Mouse (Mus musculus) lung, embryonic 14.5 days (tissue): ENCODE results near the gene Nelfb. TPM values are rescaled to one million over a fixed set of nuclear protein-coding genes. Genes with fewer than 3 reads are reported as not detected.
A peak's percentile ranks its signal among the peaks of the same experiment; 100 is the strongest.

Source experiments
- ATAC-seq: fragments of 200-750 bp; cut with Nextera tagmentation; 2 replicates; pipeline ENCODE4 v1.8.0; 2017; ENCODE audit warnings: mild to moderate bottlenecking, moderate TSS enrichment, moderate library complexity; ENCODE audit not compliant: insufficient read depth
- DNase-seq: peaks from one replicate; pipeline ENCODE4 v3.0.0-alpha.2; 2015
- H3K27ac ChIP-seq: fragments of 300-500 bp; sonication (generic); 2 replicates; pipeline ENCODE4 v1.5.1; 2014; ENCODE audit warnings: low read depth, mild to moderate bottlenecking, moderate library complexity
- H3K27me3 ChIP-seq: fragments of 300-500 bp; sonication (generic); 2 replicates; pipeline ENCODE4 v1.6.1; 2014; ENCODE audit warnings: low read length, control low read depth; ENCODE audit not compliant: insufficient read depth
- H3K36me3 ChIP-seq: fragments of 300-500 bp; sonication (generic); 2 replicates; pipeline ENCODE4 v1.6.1; 2014; ENCODE audit warnings: control low read depth; ENCODE audit not compliant: insufficient read depth
- H3K4me1 ChIP-seq: fragments of 300-500 bp; sonication (generic); 2 replicates; pipeline ENCODE4 v1.6.1; 2014; ENCODE audit warnings: antibody characterized with exemption, control low read depth; ENCODE audit not compliant: insufficient read depth
- H3K4me2 ChIP-seq: fragments of 300-500 bp; sonication (generic); 2 replicates; pipeline ENCODE4 v1.6.1; 2014; ENCODE audit warnings: mild to moderate bottlenecking
- H3K4me3 ChIP-seq: fragments of 300-500 bp; sonication (generic); 2 replicates; pipeline ENCODE4 v1.5.1; 2014; ENCODE audit warnings: low read depth, low read length
- H3K9ac ChIP-seq: fragments of 300-500 bp; sonication (generic); 2 replicates; pipeline ENCODE4 v1.6.1; 2014
- H3K9me3 ChIP-seq: fragments of 300-500 bp; sonication (generic); 2 replicates; pipeline ENCODE4 v1.6.1; 2016; ENCODE audit warnings: low read depth, low read length, control low read depth
- CTCF ChIP-seq: IDR thresholded peaks from 2 replicates; pipeline ENCODE4 v1.5.1; 2016; ENCODE audit warnings: antibody characterized with exemption, low read depth
- WGBS: fragments of 180-500 bp; shearing (Covaris S2); extraction: QIAGEN DNeasy Blood & Tissue Kit; methylation state at CpG from one replicate; pipeline ENCODE4 v1.1.7; 2014; 5-methylcytosine and 5-hydroxymethylcytosine counted together
- polyA plus RNA-seq: library from polyadenylated mRNA; unstranded; fragments of >200 nt; fragmentation: Nextera tagmentation; extraction: Ambion mirVana; gene quantifications from 2 replicates; pipeline ENCODE4 v1.2.1, GENCODE M21; 2014

Gene Nelfb
- polyA plus RNA-seq, 1 experiment from 2014 or later = 108 TPM

DNA sequence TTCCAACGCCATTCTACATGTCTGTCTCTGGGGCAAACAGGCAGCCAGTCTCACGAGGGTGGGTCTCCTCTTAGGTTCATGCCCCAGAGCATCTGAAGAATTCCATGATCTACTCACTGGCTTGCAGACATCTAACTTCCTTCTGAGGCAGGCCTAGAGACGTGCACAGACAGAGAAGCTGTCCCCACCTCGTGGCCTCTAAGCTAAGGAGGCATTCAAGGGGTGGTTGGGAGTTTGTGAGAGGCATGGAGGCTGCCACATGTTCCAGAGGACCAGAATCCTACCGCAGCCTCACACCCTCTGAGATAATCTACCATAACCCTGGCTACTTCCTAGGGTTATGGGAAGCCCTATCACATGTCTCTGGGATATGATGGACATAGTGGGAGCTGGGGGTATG is 17.3 kb downstream of the Nelfb start:
- peak overlapping the region; percentile 63; the same call in 1 of the 2 replicates for H3K4me2 ChIP-seq
- H3K36me3 ChIP-seq = peaks cover 14% of the 10 kb centered on the region
- no peaks in the 10 kb centered on the region for H3K9me3 ChIP-seq
- no peak overlapping the region for H3K4me3 ChIP-seq
- ATAC-seq = no peak
- WGBS = 74% methylated on average over 5 of the region's 5 CpGs
- peaks cover 8% of the 10 kb centered on the region for H3K4me1 ChIP-seq
- no peak overlapping the region for H3K9ac ChIP-seq
- TF ChIP-seq CTCF = no peak
- H3K27ac ChIP-seq = no peak overlapping the region
- peaks cover 17% of the 10 kb centered on the region for H3K27me3 ChIP-seq
- no peak for DNase-seq

DNA sequence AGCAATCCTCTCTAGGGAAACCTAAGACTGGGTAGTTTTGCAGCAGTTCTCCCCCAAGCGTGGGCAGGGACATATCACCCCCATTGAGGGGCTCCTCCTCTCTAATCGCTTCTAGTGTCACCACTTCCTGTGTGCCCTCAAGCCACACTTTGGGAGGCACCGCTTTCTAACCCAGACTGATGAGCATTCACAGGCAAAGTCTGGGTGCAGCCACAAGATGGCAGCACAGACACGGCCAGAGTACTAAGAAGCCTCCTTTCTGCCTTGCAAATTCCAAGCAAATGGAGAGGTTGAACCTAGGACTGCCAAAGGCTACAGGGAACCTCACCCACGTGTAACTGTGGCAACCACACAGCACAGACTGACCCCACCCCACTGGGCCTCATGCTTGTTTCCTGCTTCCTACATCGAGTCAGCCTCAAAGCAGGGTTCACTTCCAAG is 17.9 kb downstream of the Nelfb start:
- H3K27ac ChIP-seq = no peak overlapping the region
- peaks cover 17% of the 10 kb centered on the region for H3K27me3 ChIP-seq
- DNase-seq = peak; percentile 95
- peak overlapping the region; percentile 63 for H3K4me2 ChIP-seq
- no peaks in the 10 kb centered on the region for H3K9me3 ChIP-seq
- TF ChIP-seq CTCF = peak; percentile 98
- H3K4me1 ChIP-seq = peaks cover 8% of the 10 kb centered on the region
- no peak overlapping the region for H3K4me3 ChIP-seq
- WGBS = 1% methylated on average over 6 of the region's 6 CpGs
- H3K9ac ChIP-seq = no peak overlapping the region
- ATAC-seq = peak; percentile 68; the same call in 1 of the 2 replicates
- peaks cover 10% of the 10 kb centered on the region; the same call in 1 of the 2 replicates for H3K36me3 ChIP-seq

DNA sequence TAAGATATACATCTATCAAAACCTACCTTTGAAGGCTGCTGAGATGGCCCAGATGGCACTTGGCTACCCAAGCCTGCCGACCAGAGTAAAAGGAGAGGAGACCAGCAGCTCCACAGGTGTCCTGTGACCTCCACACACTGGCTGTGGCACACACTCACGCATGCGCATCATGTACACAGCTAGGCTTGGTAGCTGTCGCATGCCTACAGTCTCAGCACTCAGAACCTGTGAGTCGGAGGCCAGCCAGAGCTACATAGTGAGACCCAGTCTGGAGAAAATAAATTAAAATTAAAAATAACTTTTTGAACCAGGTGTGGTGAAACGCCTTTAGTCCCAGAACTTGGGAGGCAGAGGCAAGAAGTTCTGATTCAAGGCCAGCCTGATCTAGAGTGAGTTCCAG is 23.4 kb downstream of the Nelfb start:
- Histone ChIP-seq H3K27me3 (peaks cover 26% of the 10 kb centered on the region; the same call in 1 of the 2 replicates), H3K4me3 (no peak overlapping the region), H3K9me3 (no peaks in the 10 kb centered on the region), H3K4me2 (no peak overlapping the region), H3K36me3 (no peaks in the 10 kb centered on the region), H3K27ac (no peak overlapping the region), H3K9ac (no peak overlapping the region), H3K4me1 (no peaks in the 10 kb centered on the region; the same call in 1 of the 2 replicates)
- no peak for ATAC-seq
- no peak for TF ChIP-seq CTCF
- no peak for DNase-seq
- 78% methylated on average over 6 of the region's 6 CpGs for WGBS

DNA sequence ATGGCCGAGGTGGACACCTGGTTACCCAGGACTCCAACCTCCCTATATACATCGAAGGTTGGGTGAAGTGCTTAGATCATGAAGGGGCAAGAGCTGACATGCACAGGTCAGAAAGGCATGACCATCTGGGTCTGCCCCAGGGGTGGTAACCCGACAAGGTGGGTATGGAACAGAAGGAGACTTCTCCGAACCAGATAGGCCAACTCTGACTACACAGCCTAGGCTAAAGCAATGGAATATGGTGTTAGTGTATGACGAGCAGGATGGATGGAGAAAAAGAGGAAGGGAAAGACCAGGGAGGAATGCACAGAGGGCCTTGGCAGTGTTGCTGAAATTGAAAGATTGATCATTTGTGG is 24.7 kb downstream of the Nelfb start:
- Histone ChIP-seq H3K4me3 (peak overlapping the region; percentile 43), H3K4me2 (peak overlapping the region; percentile 75), H3K36me3 (no peaks in the 10 kb centered on the region), H3K4me1 (no peaks in the 10 kb centered on the region; the same call in 1 of the 2 replicates), H3K27ac (no peak overlapping the region; the same call in 1 of the 2 replicates), H3K27me3 (peaks cover 34% of the 10 kb centered on the region), H3K9me3 (no peaks in the 10 kb centered on the region), H3K9ac (peak overlapping the region; percentile 55; the same call in 1 of the 2 replicates)
- ATAC-seq (no peak), DNase-seq (no peak)
- WGBS = 31% methylated on average over 5 of the region's 5 CpGs
- no peak for TF ChIP-seq CTCF

DNA sequence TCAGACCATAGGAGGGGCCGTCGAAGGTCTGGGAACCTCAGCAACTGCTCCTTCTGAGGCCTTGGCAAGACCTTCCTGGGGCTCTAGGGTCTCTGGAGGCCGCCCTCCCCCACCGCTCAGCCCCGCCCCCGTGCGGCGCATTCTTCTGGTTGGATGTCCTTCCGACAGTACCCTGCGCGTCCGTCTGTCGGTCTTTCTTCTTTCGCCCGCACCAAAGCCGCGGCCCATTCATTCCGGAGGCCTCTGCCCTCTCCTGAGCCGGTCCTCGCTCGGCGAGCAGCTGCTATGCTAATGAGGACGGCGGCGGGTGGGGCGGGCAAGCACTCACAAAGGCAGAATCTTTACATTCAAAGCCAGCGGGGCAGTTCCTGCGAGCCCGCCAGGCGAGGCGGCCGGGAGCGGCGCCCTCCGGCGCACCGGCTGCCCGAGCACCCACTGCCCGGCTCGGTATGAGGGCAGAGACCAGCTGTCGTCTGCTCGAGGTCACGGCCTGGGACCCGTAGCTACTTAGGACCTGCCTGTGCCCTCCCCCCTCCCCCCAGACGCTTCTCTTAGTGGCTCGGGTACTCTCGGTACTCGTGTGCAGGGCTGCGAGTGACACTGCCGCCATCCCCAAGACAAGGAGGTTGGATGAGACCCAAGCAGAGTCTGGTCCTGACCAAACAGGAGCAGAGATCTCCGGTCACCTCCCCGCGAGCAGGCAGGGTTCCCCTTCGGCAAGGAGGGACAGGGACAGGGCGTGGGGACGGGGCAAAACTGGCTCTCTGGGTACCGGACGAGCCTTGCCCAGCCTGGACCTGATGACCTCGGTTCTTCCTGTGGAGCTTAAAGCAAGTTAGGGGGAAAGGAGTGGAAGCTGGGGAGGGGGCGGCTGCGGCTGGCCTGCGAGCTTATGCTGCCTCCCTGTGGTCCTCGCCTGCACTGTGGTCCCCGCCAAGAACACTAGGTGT is 25.4 kb downstream of the Nelfb start:
- peak overlapping the region; percentile 55 for H3K9ac ChIP-seq
- TF ChIP-seq CTCF = peak; percentile 84
- H3K27ac ChIP-seq = peak overlapping the region; percentile 71
- H3K4me3 ChIP-seq = peak overlapping the region; percentile 43
- no peaks in the 10 kb centered on the region for H3K9me3 ChIP-seq
- H3K4me1 ChIP-seq = no peaks in the 10 kb centered on the region; the same call in 1 of the 2 replicates
- WGBS = under 1% methylated on average over 63 of the region's 64 CpGs
- H3K27me3 ChIP-seq = peaks cover 40% of the 10 kb centered on the region
- DNase-seq = peak; percentile 75
- H3K36me3 ChIP-seq = no peaks in the 10 kb centered on the region
- H3K4me2 ChIP-seq = peak overlapping the region; percentile 75
- peak; percentile 70 for ATAC-seq

DNA sequence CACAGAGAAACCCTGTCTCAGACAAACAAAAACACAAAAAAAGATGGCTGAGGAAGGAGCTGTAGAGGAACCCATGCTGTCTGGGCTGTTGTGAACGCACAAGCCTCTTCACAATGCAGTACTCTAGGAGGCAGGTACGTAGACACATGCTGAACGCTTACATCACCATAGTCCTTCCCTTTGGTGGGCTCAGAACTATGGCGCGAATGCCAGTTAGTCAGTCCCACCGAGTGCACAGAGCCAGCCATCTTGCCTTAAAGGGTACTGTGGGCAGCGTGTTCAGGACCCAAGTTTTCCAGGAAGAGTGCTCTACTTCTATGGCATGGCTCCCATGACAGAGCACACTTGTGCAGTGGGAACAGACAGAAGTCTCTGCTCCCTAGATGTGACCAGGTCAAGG is 26.8 kb downstream of the Nelfb start:
- Histone ChIP-seq H3K4me3 (no peak overlapping the region), H3K4me2 (no peak overlapping the region), H3K27me3 (peaks cover 52% of the 10 kb centered on the region), H3K36me3 (no peaks in the 10 kb centered on the region), H3K27ac (no peak overlapping the region), H3K9ac (no peak overlapping the region), H3K4me1 (no peaks in the 10 kb centered on the region; the same call in 1 of the 2 replicates), H3K9me3 (no peaks in the 10 kb centered on the region)
- no peak for ATAC-seq
- no peak for TF ChIP-seq CTCF
- WGBS = 92% methylated on average over 7 of the region's 7 CpGs
- no peak for DNase-seq

DNA sequence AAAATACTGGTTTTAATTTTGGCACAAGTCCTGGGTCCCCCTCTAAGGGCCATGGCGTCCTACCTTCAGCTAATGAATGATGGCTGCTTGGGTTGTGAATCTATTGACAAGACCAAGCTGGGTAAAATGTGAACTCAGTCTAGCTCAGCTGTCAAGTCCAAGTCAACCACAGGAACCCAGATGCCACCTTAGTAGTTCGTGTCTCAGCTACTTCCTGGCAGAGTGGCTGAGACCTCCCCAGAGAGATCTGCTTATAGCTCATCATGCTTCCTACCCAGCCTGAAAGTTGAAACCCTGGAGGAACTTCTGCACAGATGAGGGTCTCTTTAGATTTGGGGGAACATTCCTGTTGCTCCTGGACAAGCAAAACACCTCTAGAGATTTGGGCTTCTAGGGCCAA is 28.0 kb downstream of the Nelfb start:
- H3K4me3 ChIP-seq = no peak overlapping the region
- H3K36me3 ChIP-seq = no peaks in the 10 kb centered on the region
- no peaks in the 10 kb centered on the region for H3K9me3 ChIP-seq
- DNase-seq (no peak), ATAC-seq (no peak)
- H3K9ac ChIP-seq = no peak overlapping the region
- peaks cover under 1% of the 10 kb centered on the region for H3K4me1 ChIP-seq
- no peak for TF ChIP-seq CTCF
- 56% methylated on average over 2 of the region's 2 CpGs for WGBS
- no peak overlapping the region for H3K27ac ChIP-seq
- peaks cover 60% of the 10 kb centered on the region for H3K27me3 ChIP-seq
- H3K4me2 ChIP-seq = peak overlapping the region; percentile 91; the same call in 1 of the 2 replicates
